Mouse (Mus musculus): ENCODE measurements around the gene Naip5.
"Not testable (repeated sequence)": the region's sequence is repeated elsewhere in the genome, so short reads cannot be mapped to it uniquely, and the experiment has no call there.

Naip5 gene

DNA sequence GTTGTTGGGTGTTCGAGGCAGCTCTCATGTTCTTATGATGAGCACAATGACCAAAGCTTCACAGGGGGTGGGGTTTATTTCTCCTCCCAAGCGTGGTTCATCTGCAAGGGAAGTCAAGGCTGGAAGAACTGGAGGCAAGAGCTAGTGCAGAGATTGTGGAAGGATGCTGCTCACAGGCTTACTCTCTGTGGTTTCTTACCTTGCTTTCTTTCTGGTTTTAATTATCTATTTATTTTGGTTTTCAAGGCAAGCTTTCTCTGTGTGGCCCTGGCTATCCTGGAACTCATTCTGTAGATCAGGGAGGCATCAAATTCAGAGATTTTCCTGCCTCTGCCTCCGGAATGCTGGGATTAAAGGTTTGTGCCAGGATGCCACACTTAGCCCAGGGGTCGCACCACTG is at the start of gene Naip5:
Naip5 (minus strand) TSS at position 101 of the 400 bp plus-strand sequence.
- not testable (repeated sequence) for DNase-seq (ENCODE audit: low read depth)

DNA sequence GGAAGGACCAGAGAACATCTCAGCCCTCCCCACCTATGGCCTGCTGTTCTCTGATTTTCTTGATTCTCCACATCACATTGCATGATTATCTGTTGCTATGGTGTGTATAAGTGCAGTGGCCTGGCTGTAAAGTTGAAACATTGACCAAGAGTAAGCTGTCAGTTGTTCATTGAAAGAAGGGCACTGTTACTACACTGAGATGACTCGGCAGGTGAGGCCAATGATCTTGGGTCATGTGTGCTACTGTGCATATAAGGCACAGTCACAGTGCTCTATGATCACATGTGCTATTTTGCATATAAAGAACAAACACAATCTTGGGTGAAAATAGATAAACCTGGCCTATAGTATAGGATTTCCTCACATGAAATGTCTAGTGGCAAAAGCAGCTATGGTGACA is 38.5 kb upstream of the Naip5 start:
- DNase-seq (ENCODE audit: low read depth): no peak

DNA sequence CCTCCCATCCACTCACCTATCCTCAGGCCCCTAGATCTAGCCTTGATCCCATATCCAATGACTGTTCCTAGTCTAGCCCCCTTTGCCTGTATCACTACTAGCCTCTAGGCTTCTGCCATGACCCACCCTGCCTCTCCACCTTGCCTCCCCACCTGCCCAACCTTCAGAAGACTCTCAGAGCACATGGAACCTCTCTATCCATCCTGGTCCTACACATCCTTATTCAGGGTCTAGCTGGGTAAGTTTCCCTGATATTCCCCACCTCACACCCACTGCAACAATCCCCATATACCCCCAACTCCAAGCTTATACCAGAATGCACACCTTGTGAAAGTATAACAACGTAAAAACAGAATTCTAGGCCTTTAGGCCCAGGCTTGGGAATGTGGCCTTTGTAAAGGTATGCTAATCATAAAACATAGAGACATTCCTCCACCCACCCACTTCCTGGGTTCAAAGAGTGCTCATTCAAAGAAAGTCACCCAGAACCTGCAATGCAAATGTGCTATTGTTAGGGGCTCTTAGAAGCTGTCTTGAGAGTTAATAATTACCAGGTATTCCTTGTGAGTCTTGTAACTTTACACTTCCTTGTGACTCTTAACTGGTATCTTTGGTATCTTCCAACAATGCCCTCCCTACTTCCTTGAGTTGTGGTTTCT is 25.5 kb upstream of the Naip5 start:
- not testable (repeated sequence) for DNase-seq (ENCODE audit: low read depth)

DNA sequence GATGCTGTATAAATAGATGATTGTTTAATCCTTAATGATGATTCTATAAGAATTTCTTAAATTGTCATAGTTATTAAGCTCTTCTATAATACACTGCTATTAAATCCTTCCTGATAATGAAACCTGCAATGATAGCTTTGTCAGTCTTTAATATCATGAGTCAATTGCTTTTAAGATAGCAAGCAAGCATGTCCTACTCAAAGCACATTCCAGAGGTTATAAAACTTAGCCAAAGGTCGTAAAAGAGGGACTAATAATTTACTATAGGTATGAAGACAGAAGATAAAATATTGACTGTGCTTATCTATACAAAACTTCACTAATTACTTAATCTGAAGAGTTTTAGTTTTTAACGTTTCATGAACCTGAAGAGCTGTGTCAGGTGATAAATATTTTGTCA is 10.9 kb upstream of the Naip5 start:
- DNase-seq (ENCODE audit: low read depth): not testable (repeated sequence)

DNA sequence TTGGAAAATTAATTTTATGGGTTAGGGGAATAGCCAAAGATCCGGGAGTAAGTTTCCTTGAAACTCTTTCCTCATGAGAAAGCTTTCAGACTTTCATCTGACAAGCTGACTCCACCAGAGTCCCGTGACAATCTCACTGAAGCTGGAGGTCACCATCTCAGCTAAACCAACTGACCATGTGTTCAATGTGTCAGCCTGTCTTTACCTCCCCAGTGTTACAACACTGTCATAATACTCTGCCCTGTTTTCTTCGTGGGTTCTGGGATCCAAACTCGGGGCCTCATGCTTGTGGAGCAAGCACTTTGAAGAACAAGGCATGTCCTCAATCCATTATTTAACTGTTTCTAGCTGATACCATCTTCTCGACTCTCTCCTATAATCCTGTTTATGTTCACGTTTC is 9.8 kb upstream of the Naip5 start:
- DNase-seq (ENCODE audit: low read depth): not testable (repeated sequence)

DNA sequence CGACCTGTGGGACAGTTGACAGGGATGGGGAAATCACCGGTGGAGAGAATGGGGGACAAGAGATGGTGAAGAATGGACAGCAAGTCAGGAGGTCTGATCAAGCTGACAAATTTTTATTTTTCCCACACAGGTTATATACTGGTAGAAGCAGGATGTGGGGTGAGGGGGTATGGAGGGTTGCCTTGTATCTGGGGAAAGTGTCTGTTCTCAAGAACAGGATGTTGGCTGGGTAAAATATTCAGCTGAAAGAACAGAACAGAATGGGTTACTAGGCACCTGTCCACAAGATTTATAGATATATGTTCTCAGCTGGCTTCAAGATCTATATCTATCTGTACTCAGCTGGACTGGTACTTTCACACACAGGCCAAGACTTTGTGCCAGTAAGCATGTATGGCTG is 5.8 kb upstream of the Naip5 start:
- not testable (repeated sequence) for DNase-seq (ENCODE audit: low read depth)

DNA sequence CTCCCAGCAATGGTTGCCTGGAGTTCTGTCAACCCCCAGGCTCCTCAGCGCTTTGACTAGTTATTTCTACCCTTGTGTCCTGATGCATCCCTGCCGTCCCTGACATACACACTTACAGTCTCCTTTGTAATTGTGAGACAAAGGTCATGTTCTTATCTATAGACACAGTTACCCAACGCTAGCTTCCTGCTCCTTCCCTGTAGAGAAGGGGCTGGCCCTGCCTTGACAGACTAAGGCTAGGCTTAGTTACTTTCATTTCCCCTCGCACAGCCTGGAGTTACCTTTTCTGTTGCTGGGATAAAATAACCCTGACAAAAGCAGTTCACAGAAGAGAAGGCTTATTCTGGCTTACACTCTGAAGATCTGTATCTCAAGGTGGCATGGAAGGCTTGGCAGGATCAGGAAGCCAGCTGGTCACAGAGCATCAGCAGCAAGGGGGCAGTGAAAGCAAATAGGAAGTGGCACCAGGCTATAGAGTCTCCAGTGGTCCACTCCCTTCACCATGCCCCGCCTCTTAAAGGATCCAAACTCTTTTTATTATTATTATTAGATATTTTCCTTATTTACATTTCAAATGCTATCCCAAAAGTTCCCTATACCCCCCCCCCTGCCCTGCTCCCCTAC is 885 bp upstream of the Naip5 start:
- peak; percentile 2 for DNase-seq (ENCODE audit: low read depth)

DNA sequence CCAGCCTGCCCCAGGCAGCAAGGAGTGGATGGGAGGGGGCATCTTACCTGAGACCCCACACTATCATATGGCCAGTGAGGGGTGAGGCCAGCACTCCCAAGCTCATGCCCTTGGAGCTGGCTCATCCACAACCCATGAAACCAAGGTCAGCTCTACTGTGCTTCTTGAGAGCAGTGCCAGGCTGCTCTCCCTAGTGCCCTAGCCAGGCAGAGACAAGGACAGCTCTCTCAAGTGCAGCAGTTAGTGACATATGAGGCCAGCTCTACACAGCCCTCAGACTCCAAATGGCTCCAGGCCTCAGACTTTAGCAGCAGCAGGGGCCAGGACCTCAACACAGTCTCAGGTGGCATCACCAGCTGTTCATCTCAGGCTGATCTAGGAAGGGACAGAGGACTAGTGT is 2.4 kb downstream of the Naip5 start:
- DNase-seq (ENCODE audit: low read depth): no peak

DNA sequence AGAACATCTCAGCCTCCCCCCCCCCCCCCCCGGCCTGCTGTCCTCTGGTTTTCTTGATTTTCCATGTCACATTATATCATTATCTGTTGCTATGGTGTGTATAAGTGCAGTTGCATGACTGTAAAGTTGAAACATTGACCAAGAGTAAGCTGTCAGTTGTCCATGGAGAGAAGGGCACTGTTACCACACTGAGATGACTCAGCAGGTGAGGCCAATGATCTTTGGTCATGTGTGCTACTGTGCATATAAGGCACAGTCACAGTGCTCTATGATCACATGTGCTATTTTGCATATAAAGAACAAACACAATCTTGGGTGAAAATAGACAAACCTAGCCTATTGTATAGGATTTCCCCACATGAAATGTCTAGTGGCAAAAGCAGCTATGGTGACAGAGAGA is 32.4 kb downstream of the Naip5 start:
- DNase-seq (ENCODE audit: low read depth): not testable (repeated sequence)

DNA sequence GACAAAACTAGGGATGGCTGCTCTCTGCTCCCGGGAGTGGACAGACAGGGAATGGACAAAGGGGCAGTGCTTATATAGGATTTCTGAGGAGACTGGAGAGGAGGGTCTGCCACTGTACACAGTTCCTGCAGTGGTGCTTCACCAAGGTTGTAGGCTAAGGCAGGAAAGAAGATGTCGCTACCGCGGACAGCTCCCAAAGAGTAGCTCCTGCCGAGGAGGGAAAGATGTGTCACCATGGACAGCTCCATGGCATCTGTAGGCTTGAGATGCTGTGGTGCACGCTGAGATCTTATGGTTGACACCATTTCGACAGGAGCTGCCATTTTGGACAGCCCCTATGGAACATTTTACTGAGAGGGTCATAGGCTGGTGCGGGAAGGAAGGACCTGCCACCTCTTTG is 35.6 kb downstream of the Naip5 start:
- DNase-seq (ENCODE audit: low read depth): peak; percentile 33

DNA sequence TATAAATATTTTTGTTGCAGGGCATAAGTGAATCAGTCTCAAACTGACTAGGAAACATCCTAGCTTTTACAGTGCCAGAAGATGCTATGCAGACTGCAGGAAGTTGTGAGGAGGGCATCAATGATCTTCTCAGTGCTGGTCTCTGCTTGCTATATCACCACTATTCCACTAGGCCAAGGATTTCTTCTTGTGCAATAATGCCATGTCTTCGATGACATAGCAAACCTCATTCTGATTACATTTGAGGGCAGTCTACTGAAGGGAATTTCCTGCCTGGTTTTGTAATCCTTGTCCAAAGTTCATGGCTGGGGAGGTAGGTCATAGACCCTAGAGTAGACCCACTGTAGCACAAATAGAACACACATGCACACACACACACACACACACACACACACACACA is 42.8 kb downstream of the Naip5 start:
- no peak for DNase-seq (ENCODE audit: low read depth)

DNA sequence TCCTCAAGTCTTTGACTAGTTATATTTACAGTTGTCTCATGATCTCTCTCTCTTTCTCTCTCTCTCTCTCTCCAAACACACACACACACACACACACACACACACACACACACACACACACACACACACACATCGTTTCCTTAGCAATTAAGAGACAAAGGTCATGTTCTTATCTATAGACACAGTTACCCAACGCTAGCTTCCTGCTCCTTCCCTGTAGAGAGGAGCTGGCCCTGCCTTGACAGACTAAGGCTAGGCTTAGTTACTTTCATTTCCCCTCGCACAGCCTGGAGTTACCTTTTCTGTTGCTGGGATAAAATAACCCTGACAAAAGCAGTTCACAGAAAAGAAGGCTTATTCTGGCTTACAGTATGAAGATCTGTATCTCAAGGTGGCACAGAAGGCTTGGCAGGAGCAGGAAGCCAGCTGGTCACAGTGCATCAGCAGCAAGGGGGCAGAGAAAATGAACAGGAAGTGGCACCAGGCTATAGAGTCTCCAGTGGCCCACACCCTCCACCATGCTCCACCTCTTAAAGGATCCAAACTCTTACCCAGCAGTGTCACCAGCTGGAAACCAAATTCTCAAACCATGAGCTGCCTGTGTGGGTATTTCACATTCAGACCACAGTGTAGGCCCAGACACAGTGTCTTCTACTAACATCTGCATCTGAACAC is 44.3 kb downstream of the Naip5 start, which contains the start of gene Naip2:
Naip2 (minus strand) TSS at position 434 of the 675 bp plus-strand sequence.
- DNase-seq (ENCODE audit: low read depth): peak; percentile 54

DNA sequence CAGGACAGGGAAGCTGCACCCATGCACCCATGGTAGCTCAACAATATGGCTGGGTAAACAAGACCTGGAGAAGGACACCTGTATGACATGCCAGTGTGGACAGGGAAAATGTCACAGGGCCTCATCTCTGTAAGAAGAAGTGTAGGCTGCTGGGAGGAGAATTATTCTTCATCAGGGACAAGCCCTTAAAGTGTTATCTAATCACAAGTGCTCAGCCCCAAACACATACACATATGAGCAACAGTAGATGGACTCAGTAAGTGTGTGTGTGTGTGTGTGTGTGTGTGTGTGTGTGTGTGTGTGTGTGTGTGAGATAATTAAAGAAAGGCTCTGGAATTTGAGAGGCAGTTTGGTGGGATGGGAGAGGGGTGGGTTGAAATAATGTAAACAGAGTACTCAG is 45.3 kb downstream of the Naip5 start:
- no peak for DNase-seq (ENCODE audit: low read depth)

DNA sequence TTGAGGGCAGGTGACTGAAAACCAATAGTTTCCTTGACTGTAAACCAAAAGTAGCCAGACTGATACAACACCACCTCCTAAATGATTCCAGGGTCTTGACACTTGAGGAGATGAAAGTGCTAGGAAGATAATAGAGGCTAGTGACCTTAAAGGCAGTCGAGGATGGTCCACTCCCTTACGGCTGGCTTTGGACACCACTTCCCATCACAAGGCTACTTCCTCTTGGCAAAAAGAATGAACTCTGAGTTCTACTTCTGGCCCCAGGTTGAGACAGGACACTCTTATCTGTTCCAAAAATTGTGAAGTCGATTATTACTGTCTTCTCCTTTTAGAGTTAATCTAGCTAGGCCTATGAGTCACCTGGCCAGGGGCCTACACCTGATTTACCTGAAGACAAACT is 50.7 kb downstream of the Naip5 start:
- no peak for DNase-seq (ENCODE audit: low read depth)

DNA sequence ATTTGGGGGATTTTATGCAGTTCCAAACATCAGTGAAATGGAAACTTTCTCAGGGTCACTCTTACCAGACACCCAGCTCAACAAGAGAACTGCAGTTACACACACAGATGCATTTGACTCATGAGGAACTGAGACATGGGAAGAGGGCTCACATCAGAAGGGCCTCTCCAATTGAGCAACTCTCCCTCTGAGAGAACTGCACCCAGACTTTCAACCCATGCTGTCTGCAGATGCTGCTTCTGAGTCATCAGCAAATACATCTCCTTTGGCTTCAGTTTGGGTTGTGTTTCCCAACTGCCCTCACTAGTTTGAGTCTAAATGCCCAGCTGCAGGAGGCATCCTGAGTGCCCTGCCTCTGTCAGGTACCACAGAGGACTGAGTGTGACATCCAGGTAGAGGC is 63.0 kb downstream of the Naip5 start:
- not testable (repeated sequence) for DNase-seq (ENCODE audit: low read depth)

DNA sequence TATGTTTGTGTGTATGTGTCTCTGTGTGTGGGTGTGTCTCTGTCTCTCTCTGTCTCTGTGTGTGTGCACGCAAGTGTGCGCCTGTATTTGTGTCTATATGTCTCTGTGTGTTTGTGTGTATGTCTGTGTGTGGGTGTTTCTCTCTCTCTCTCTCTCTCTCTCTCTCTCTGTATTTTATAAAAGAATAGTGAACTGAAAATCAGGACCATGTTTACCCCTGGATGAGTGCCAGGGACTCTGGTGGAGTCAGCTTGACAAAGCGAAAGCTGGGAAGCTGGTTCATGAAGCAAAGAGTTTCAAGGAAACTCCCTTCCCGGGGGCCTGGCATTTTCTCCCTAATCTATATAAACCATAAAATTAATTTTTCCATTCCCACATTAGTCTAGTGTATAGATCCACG is 71.8 kb downstream of the Naip5 start:
- DNase-seq (ENCODE audit: low read depth): not testable (repeated sequence)

DNA sequence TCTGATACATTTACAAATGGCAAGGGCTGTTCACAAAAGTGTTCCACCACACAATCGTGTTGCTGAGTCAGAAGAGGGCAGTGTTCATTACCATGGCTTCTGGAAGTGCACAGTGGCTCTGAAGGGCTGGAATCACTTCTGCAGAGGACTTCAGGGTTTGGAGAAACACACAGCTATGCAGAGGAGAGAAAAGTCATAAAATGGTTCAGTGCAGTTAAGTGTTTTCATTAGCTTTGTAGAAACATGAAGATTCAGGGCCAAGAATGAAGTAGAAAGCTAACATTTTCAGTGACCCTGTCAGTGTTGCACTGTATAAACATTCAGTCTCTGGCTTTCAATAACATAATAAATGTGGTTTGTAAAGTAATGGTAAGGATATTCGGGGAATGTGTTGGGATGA is 79.7 kb downstream of the Naip5 start:
- not testable (repeated sequence) for DNase-seq (ENCODE audit: low read depth)

DNA sequence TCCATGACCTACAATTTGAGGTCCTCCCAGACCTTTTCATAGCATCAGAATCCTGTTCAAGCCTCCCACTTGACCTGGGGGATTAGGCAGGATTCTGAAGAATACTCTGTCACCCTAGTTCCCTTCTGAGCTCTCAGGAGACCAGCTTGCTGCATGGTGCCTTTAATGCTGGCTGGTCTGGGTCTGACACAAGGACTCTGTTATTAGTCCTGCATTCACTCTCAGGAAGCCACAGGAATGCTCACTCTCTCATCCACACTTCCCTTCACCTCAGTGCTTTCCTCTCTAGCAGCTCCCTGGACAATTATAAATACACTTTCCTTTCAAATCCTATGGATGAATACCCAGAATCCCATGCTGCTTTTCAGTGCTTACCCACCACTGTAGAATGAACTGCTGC is 83.7 kb downstream of the Naip5 start:
- DNase-seq (ENCODE audit: low read depth): not testable (repeated sequence)
